Mouse (Mus musculus): ENCODE results near the gene Cpvl.

Cpvl gene

DNA sequence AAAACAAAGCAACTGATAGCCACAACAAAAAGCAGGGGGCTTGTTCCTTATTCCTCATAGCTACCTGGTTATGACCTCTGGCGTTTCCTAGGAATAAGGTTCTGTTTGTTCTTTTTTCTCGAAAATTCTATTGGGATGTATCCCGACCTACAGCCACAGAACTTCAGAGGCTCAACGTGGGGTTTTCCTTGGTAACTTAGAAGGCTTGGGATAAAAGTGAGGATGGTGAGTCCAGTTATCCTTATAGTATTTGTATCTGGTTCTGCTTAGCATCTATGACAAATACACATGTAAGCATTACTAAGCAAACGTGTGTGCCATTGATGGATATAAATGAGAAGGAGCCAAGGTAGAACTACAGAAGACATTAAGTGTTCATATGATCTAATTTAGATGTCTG, at the start of gene Cpvl:
Gene Cpvl, minus strand, starts transcription at position 101 of the 400 bp plus-strand sequence.
- no peak for DNase-seq (ENCODE audit: low spot score in 2 of 2)

DNA sequence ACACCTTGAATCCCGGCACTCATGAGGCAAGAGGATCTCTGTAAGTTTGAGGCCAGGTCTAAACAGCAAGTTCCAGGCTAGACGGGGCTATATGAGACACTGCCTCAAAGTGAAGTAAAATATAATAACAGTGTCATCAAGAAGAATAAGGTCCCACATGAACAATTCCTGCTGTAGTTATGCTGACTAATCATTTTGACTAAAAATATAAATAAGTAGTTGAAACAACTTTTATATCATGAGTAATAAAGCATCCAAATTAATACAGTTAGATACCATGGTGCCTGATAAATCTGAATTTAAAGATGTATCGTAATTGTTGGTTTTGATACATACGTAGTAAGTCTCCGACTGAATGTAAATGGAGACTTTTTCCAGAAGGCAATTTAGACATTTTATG, 45.4 kb upstream of the Cpvl start:
- no peak for DNase-seq (ENCODE audit: low spot score in 2 of 2)

DNA sequence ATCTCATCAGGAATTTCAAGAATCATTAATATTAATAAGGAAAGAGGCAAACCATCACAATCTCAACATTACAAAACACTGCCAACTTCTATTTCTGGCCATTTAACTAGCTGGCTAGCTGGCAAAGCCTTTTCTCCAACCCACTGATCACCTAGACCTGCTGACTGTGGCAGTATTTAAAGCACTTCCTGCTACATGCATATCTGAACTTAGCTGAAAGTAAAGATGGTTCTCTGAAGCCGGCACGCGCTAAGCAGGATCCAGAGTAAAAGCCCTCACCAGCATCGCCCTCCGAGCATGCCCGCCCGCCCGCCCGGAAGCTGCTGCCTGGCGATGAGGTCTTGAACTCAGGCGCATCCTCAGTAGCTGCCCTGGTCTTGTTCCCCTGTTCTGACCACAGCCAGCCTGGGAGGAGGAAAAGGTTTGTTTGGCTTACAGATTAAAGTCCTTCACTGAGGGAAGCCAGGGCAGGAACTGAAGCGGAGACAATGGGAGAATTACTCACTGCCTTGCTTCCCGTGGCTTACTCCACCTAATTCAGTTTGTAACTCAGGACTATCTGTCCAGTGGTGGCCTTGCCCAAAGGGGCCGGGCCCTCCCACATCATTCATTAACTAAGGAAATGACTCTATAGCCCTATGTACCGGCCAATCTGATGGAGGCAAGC, 42.8 kb upstream of the Cpvl start:
- peak; percentile 36 to 66 for DNase-seq (ENCODE audit: low spot score in 2 of 2)

DNA sequence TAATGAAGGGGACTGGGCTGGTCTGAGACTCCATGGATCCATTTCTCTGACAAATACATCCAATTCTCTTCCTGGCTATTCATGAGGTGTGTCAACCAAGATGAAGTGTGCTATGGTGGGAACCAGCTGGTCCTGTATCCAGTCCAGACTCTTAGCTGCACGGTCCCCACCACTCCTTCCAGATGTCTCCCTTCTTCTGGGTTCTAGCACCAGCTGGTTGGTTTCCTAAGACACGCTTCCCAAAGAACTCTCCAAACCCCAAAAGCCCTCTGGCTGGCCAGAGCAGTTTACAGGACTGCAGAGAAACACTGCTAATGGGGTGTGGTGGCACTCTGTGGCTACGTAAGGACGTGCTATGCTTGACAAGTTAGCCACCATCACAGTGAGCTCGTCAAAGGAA, 40.4 kb upstream of the Cpvl start:
- DNase-seq (ENCODE audit: low spot score in 2 of 2): no peak

DNA sequence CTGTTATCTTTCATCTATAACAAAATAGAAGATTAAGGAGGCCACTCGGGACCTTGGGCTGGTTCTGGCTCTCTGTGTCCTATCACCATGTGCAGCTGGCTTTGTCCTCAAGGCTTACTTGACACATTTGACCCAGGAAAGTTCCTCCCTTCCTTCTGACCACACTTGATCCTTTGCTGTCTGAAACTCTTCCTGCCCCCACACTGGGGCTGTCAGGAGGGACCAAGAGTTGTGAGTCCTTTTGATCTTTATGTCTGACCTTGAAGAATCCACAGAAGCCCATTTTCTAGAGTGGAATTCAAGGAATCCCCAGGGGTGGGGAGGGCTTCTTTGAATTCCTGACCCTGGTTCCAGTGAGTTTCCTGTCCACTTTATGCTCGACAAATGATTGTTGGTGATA, 39.6 kb upstream of the Cpvl start:
- DNase-seq (ENCODE audit: low spot score in 2 of 2): no peak

DNA sequence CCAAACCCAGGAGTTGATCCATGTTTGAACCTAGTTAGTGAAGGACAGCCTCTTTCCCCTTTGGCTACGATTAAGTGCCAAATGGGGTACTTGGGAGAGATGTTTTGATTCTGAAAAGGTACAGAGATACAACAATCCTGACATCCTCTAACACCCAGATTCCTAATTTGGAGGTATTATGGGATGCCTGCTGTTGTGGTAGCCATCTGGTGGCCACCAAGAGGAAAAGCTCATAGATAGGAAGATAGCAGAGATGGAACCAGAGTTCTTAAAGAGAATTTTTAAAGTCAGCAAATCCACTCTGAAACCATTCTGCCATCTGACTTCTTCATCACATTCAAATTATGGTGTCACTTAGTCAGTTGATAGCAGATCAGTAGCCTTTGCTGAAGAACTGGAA, 33.7 kb upstream of the Cpvl start:
- DNase-seq (ENCODE audit: low spot score in 2 of 2): no peak

DNA sequence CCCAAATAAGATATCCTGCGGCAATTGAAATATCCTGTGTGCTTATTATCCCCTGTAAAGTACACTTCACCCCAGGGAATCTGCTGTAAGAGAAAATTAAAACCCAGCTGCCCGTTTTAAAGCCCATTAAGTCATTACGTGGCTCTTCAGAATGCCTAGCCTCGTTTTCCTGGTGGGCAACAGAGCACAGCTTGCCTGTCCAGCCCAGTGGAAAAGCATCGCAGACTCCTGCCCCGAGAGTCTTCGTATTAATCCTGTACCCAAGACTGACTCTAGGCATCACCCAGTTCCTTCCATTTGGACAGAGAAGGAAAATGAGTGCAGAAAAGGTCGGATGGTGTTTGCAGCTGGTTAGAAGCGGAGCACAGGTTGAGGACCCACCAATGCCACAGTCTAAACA, 31.9 kb upstream of the Cpvl start:
- DNase-seq (ENCODE audit: low spot score in 2 of 2): no peak

DNA sequence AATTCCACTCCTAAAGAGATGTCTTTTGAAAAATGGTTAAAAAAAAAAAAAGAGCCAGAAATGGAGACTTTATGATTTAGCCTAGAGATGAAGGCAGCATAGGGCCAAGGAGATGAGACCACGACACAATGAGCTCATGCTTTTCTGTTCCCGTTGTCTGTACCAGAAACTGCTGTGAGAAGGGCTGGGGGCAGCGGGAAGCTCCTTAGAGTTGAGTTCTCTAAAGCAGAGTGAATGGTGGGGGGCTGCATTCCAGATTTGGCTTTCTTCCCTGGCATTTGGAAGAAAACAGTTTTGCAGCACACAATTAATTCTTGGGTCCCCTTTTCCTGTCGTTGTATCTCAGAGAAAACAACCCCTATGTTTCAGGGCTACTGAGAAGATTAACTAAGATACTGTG, 30.8 kb upstream of the Cpvl start:
- no peak for DNase-seq (ENCODE audit: low spot score in 2 of 2)

DNA sequence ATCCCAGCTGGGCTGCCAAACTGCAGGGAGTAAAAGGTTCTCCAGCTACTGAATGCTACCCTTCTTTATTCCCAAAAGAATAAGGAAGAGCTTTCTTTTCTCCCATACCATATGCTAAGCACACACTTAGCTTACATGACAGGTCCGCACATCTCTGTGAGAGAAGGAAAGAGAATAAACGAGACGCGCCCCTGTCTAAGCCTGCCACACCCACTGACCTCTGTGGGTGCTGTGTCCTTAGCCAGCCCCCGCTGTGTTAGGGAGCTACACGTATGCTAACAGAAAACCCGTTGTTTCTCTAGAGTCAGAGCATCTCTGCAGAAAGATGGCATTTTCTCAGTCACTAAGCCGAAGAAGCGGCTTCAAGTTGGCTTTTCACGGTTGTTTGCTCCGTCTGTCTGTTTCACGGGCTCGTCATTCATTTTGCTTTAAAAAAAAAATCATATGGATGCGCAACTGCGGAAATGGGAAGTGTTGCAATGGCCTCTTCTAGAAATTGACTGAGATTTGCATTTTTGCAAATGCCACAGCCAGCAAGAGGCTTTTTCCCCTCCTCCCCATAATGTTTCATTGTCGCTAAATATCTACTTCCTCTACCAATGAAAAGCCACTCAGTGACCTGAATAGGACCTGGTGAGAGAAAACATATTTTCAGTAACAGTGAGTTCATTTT, 30.1 kb upstream of the Cpvl start:
- no peak for DNase-seq (ENCODE audit: low spot score in 2 of 2)

DNA sequence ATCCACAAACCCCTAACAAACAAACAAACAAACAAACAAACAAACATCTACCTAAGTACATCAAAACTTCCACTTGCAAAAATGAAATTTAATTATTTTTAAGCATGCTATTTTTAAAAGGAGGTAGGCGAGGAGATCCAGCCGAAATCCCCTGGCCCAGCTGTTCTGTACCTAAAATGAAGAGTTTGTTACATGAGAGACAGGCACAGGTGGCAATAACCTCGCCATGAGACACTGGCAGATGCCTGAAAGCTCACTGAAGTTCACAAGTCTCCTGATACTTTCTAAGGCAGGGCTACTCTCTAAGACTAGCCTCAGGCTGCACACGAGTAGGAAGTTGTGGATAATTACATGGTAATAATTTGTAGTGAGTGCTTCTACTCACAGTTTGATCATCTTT, 26.8 kb upstream of the Cpvl start:
- no peak for DNase-seq (ENCODE audit: low spot score in 2 of 2)

DNA sequence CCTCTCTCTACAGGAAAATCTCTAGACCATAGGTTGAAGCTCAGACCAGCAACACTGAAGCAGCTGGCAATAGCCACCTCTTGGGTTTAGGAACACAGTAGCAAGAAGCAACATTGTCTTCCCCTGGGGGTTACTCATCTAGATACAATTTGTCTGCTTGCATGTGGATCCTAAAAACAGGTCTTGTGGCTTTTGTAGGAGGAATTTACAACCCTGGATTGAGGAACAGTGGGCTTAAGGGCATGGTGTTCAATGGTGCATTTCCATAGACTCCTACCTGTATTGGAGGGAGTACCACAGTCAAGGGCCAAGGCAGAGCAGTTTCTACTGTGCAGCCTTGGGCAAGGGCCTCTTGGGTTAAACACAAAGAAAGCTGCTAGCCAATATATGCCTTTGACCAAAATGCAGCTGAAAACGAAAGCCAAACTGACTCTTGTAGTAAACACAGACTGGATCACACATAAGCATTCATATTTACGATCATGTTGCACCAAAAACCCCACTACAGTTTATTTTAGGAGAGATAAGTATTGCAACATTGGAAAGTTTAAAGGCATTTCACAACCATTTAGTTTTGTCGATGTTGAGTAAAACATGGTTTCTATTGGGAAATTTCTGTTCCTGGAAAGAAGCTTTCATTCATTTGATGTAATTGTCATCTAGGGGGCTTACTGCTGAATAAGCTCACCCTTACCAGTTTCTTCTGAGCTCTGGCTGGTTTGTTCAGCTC, 17.9 kb upstream of the Cpvl start:
- no peak for DNase-seq (ENCODE audit: low spot score in 2 of 2)

DNA sequence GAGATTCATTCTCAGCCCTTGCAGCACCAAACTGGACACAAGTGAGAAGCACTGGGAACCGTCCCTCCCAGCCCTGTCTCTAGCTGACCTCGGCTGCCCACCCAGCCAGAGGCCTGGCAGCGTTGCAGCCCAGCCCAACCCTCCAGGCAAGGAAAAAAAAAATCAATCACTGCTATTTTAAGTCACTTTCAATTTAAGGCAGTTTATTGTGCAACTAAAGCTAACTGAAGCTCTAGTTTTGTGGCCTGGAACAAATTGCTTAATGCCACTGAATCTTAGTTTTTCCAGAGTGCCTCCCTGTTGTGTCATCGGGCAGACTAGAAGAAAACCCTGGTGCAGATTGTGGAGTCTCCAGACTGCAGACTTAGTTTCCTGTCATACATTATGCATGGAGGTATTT, 17.0 kb upstream of the Cpvl start:
- DNase-seq (ENCODE audit: low spot score in 2 of 2): no peak

DNA sequence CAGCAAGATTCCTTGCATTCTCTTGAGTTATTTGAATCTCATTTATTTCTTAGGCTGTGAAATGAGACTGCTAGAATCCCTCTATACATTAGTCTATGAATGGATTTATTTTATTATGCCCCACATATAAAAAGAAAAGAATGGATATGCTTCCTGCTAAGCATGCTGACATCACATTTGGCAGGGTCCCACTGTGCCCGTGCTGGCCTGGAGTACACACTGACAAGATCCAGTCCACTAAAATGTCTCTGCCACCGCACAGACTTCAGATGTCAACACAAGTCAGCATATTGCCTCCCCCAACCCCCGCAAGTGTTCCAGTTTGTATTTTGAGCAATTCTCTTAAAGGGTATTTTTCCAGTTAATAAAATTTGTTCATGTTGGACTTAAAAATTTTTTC, 13.9 kb upstream of the Cpvl start:
- DNase-seq (ENCODE audit: low spot score in 2 of 2): no peak

DNA sequence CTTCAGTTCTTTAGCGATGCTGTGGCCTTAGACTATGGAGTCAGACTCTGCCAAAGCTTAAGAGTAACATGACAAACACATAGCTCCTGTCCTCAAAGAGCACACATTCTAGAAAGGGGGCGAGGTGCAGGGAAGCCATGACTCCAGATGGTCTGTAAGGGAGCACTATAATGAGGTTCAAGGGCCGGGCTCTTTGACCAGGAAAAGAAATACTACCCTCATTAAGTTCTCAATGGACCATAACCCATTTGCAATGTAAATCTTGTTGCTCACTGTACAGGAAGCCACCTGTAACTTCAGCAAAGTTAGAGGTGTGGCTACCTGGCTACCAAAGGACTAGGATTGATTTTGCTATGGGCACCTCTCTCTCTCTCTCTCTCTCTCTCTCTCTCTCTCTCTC, 8.8 kb upstream of the Cpvl start:
- no peak for DNase-seq (ENCODE audit: low spot score in 2 of 2)

DNA sequence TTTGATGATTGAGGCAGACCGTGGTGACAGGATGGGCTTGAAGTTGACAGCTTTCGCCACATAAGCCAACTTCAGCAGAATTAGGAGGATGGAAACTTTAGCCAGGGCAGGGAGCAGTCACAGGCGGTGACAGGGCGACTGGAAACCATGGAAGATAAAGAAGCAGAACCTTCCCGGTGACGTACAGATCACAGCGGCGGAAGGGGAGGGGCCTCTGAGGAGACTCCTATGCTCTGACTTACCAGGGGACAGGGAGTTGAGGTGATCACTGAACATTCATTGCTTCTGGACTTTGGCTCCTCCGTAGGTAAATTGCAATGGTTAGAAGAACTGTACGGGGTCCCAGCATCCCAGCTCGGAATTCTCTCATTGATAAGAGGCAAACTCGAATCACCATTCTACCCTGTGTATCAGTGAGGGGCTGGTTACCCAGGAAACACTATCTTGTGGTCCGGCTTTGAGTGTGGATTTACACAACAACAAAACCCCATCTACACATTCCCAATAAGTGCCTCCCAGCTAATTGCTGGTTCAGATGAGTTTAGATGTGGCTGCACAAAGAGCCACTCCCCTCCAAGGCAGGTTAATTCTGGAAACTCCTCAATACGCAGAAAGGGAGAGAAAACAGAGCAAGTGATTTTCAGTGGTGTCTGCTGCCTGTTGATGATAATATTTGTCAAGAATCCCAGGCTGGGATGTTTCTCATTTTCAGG, 8.0 kb upstream of the Cpvl start:
- no peak for DNase-seq (ENCODE audit: low spot score in 2 of 2)

DNA sequence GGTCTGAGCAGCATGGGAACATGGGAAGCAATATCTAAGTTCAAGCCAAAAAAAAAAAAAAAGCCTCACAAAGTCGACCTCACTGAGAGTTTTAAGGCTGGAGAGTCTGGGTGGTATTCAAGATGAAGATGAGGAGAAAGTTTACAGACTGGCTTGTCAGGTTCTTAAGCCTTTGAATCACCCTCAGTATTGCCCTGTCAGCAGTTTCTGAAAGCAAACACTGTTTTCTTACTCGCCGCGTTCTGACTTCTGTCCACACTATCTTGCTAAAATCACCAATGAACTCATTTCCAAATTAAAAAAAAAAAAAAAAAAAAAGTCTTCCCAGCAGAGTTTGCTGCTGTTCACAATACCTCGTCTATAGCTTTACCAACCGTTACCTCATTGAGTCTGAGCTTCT, 5.3 kb upstream of the Cpvl start:
- DNase-seq (ENCODE audit: low spot score in 2 of 2): no peak

DNA sequence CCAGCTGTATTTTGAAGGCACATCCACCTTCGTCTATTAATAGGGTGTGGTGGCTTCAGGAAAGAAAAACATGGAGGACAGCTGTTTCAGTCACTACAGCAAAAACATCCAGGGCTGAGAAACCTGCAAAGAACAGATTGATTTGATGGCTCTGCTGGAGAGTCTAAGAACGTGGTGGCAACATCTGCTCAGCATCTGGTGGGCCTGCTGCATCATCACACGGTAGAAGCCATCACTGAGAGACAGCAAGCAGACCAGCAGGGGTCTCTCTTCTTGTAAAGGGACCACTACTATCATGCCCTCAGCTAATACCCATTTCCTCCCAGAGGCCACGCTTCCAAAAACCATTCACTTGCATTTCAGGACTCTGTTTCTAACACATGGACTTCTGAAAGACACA, 4.1 kb upstream of the Cpvl start:
- no peak for DNase-seq (ENCODE audit: low spot score in 2 of 2)

DNA sequence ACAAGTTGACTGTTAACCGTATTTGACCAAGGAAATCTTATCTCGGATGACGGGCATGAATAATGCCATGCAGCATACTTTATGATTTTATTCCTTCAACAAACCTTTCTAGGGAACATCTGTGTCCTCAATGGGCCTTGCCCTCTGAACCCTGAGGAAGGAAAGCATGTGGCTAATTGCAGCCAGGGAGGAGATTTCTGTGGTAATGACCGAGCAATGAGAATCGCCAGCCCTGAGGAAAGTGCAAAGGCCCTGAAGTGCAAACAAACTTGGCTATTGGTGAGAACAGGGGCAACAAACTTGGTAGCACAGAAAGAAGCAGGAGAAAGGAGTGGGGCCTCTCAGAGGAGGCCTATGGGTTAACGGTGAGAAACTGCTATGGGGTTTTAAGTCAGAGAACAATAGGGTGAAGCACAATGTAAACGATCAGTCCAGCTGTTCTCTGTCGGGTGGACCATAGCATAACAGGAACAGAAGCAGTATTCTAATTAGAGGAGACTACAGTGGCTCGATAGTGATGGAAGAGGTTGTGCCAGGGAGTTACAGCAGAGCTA, 3.7 kb upstream of the Cpvl start:
- DNase-seq (ENCODE audit: low spot score in 2 of 2): no peak

DNA sequence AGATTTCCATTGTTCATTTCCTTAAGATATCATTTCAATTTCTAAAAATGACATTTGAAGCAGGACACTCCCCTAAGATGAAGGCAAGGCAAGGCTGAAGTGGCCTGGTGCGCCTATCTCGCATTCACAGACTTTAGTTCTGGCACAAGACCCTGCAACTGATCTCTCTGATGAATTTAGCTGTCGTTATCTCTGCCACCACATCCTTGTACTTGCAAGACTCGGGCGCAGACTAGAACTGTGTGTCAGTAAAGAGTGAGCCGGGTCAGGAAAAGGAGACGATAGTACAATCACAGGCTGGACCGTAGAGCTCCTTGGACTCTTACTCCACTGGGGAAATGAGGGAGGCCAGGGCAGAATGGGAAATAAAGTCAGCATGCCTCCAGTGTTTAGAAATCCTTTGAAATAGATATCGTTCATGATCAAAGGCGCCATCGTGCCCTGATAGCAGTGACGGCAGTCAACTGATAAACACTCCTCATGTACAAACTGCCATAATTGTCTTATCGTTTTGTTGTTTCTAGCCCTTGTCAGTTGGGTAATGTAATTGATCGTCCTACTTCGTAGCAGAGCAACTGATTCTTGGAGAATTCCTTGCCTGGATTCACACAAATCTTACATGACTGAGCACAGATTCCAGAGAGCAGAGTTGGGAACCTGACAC, 2.5 kb upstream of the Cpvl start:
- DNase-seq (ENCODE audit: low spot score in 2 of 2): no peak

DNA sequence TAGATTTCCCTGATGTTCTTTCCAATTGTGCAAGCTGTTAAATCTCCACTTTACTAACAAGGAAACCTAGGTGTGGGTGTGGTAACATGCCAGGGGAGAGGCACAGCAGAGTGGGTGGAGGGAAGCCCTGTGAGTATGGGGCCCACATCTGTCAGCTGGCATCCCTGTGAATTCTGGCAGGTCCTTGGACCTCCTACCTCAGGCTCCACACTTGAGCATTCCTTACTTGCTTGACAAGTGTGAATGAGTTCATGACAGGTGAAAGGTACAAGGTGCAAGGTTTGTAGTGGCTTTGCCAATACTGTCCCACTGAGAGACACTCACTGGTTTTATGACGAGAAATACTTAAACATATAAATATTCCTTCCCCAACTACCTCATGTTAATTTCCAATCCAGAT, 4.4 kb downstream of the Cpvl start:
- no peak for DNase-seq (ENCODE audit: low spot score in 2 of 2)

DNA sequence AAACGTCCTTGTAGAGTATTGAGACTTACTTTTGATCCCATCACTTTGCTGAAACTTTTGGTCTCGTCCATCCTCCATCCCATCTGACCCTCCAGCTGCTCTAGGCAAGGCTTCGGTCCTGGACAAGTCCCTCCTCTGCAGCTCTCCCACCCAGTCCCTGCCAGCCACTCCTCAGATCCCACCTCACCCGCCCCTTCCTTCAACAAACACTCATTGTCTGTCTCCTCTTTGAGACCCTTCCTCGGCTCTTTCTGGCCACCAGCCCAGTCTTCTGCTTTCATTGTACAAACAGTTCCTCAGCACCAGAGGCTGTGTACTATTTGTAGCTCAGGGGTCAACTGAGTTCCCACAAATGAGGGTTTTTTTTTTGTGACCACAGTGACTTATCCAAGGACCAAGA, 5.0 kb downstream of the Cpvl start:
- no peak for DNase-seq (ENCODE audit: low spot score in 2 of 2)

DNA sequence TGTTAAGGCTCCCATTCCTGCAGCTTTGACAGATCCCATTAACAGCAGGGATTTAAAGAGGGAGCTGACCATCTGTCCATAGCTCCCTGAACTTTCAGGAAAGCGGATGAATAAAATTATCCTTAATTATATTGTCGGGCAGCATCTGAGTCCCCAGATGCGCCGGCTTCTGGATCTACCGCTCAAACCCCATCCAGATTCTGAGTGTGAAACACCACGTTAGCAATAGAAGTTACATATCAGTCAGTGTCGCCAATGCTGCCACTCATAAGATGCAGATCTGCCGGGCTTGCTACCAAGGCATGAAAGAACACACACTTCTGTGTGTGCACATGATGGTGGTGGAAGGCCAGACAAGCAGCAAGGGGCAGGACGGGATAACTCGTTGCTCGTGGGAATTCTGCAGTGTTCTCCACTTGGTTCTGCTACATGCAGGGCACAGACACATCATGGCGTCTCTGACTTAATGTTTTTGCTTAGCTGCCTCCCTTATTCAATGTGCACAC, 6.2 kb downstream of the Cpvl start:
- DNase-seq (ENCODE audit: low spot score in 2 of 2): no peak

Data from heart, adult 9 months (tissue).